Mouse (Mus musculus) neural tube, embryonic 10.5 days (tissue): ENCODE measurements around the gene Ier3.

ENCODE experiments used
- DNase-seq: peaks from one replicate; pipeline ENCODE4 v3.0.0-alpha.2; 2017; ENCODE audit warnings: low spot score; ENCODE audit errors: extremely low spot score

The Ier3 gene

DNA sequence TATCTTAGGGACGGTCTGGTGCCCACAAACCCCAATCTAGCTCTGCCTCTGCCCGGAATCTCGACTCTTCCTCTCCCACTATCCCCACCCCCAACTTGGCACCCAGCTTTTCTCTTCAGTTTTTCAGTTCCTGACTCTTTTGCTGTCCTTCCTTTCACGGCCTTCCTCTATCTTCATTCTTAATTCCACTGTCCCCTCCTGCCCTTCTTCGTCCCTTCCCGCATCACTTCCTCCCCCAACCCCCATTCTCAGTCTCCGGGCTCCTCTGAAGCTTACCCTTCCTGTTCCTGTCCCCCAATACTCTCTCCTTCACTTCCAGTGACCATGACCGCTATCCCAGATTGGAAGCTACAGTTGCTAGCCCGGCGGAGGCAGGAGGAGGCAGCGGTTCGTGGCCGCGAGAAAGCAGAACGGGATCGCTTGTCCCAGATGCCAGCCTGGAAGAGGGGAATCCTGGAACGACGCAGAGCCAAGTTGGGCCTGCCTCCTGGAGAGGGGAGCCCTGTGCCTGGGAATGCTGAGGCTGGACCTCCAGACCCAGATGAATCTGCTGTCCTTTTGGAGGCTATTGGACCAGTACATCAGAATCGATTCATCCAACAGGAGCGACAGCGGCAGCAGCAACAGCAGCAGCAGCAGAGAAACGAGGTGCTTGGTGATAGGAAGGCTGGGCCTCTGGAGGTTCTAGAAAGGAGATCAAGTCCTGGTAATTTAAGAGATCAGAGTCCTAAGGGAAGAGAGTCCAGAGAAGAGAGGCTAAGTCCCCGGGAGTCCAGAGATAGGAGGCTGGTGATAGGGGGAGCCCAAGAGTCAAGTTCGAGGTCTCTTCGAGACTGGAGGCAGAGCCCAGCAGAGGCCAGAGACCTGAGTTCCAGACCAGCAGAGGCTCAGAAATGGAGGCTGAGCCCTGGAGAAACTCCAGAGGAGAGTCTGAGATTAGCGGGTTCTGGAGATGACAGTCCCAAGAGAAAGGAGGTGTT is 45.7 kb downstream of the Ier3 start:
- peak; percentile 48 for DNase-seq

DNA sequence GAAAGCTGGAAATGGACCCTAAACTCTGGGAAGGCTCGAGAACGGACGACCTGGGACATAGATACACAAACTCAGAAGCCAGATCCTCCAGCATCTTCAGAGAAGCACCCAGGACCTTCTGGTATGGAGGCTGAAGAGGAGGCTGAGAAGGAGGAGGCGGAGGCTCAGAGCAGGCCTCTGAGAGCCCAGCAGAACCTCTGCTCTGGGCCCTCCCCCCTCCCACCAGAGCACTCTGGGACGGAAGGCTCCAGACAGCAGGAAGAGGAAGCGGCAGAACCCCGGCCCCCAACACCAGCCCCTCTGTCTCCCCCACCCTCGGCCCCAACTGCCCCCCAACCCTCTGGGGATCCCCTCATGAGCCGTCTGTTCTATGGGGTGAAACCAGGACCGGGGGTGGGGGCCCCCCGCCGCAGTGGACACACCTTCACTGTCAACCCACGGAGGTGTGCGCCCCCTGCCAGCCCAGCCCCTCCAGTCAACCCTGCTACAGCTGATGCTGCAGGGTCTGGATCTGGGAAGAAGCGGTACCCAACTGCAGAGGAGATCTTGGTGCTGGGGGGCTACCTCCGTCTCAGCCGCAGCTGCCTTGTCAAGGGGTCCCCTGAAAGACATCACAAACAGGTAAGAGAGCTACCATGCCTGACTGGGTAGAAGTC is 46.8 kb downstream of the Ier3 start:
- DNase-seq: peak; percentile 18

DNA sequence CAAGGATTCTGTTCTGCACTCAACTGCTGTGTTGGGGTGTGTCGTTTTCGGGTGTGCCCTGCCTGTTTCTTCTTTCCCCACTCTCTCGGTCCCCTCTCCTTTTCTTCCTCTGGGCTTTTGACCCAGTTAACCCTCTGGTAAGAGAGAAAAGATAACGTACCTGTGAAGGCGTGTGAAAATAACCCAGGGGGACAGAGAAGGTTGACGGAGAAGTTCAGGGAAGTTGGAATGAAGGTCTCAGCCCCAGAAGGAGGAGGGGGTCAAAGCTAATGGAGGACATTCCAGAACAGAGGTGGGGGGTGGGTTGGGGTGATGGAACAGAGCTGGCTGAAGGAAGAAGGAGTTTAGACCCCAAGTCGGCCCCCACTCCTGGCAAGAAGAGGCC is 47.5 kb downstream of the Ier3 start:
- no peak for DNase-seq

DNA sequence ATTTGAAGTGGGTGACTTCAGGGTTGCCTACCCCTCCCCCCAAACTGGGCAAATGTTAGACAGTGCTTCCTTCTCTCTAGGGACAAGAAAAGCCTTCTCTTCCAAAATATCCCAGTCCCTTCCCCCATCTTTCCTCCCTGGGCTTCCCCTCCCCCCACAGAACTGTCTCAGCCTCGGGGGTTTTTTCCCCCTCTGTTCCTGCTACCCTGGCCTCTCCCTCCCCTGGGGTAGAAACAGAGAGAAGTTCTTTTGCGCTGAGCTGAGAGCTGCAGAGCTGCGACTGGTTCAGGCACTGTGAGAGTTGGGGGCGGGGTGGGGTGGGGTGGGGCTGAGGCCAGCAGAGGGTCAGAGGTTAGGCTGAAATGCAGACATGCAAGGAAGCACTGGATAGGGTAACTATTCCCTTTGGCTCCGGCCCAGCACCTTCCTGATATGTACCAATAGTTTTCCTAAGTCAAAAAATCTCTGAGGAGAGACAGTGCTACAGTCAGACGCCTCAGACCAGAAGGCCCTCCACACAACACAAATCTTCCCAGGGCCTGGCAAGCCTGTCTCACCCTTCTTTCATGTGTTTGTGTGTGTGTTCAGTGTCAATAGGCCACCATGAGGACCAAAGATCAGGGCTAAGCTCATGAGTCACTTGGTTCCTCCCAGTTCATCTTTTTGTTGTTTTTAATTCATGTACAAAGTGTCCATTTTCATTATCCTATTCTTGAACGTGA is 48.0 kb downstream of the Ier3 start:
- DNase-seq: peak; percentile 54

DNA sequence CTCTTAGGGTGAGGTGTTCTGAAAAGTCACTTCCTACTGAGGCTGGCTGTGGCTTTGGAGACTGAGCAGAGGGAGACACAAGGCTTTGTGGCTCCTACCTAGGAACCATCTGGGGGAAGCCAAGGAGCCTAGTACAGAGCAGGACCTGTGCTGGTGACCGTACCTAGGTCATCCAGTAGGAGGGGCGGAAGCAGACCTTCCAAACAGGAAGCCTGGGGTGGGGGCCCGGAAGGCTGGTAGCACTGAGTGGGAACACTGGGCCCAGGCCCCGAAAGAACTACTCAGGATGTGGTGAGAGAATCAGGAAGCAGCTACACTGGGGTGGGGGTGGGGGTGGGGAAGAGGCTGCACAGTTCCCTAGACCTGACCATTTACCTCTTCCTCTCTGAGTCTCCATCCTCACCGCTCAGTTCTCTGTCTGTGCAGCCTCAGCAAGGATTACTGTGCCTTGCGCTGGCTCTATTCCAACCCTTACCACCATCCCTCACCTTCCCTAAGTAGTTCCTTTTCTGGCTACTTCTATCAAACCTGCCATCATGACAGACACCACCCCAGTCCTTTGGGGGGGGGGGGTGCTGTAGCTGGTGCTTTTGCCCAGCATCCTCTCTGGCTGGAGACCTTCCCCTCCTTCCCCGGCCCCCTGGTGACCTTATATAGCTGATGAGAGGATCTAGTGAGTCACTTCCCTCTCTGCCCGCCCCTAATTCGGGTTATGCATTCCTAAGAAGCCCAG is 48.8 kb downstream of the Ier3 start:
- no peak for DNase-seq

DNA sequence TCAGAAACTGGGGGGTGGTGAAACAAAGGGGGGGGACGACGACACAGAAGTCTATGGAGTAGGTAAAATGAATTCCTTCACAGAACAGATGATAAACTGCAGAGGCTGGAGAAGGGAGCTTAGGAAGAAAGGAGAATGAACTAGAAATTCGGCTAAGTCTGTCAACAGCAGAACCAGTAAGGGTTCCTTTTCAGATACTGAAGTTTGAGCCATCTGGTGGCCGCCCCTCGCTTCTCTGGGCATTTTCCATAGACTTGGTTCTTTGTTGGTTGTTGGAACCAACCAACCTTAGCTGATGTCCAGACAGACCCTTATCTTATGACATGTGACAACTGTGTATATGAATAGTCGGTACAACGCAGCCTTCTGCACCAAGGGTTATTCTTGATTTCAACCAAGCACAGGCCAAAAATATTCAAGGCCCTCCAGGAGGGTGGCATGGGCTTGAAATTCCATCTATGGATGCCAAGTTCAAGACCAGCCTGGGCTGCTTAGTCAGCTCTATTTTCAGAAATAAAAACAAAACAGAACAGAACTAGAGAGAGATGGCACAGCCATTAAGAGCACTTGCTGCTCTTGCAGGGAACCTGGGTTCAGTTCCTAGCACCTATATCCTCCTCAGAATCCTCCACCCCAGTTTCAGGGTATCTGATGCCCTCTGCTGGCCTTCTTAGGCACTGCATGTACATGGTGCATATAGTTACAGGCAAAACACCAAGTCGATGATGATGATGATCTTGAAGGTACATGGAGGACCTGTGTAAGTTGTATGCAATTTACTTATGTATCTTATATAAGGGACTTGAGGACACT is 49.6 kb downstream of the Ier3 start:
- no peak for DNase-seq
